Mouse (Mus musculus) macrophage (primary cell): Measurements from ENCODE around the gene Nufip2. TPM values are rescaled to one million over a fixed set of nuclear protein-coding genes. Genes with fewer than 3 reads are reported as not detected.

Experiments
- H3K27ac ChIP-seq: fragments of 350-480 bp; formaldehyde crosslinking; 2 replicates; pipeline ENCODE4 v1.9.0; 2021
- H3K36me3 ChIP-seq: fragments of 350-480 bp; formaldehyde crosslinking; 2 replicates; pipeline ENCODE4 v1.9.0; 2021; ENCODE audit errors: inconsistent target
- H3K4me3 ChIP-seq: fragments of 350-480 bp; formaldehyde crosslinking; 2 replicates; pipeline ENCODE4 v1.9.0; 2021; ENCODE audit errors: inconsistent target
- H3K79me2 ChIP-seq: fragments of 350-480 bp; formaldehyde crosslinking; 2 replicates; pipeline ENCODE4 v1.9.0; 2021; ENCODE audit errors: inconsistent target
- WGBS: methylation state at CpG from one replicate; pipeline ENCODE4 v1.1.7; 2026; ENCODE audit warnings: inconsistent platforms; ENCODE audit not compliant: missing documents; 5-methylcytosine and 5-hydroxymethylcytosine counted together
- polyA plus RNA-seq: library from polyadenylated mRNA; stranded (reverse); fragments of 250-400 nt; gene quantifications from 3 replicates; pipeline ENCODE4 v1.2.4, GENCODE M21; 2018; ENCODE audit warnings: inconsistent platforms

Nufip2 gene
- polyA plus RNA-seq, 1 experiment from 2014 or later: 22.9 TPM

DNA sequence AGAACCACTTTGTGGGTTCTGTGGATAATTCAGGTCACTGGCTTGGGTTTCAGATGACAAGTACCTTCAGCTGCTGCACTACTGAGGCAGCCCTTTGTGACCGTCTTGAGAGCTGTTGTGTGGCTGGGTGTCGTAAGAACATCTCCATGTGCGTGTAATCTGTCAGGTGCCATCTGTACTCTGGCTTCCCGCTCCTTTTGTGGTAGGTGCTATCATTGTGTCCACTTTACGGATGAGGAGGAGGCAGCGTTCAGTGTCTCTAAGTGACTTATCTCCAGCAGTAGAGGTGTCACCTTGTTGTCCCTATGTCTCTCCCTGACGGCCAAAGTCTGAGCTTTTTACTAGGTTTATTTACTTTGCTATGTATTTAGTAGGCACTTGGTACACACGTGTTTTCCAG lies 84.4 kb downstream of the Nufip2 start:
- Histone ChIP-seq H3K79me2 (no peaks in the 10 kb centered on the region), H3K4me3 (no peak overlapping the region), H3K36me3 (no peaks in the 10 kb centered on the region), H3K27ac (no peak overlapping the region)
- 91% methylated on average over 8 of the region's 8 CpGs for WGBS

GRCm38 (mm10) chr11:77771879-77772713 lies 86.1 kb downstream of the Nufip2 start:
- Histone ChIP-seq H3K36me3 (no peaks in the 10 kb centered on the region), H3K4me3 (no peak overlapping the region), H3K27ac (no peak overlapping the region), H3K79me2 (no peaks in the 10 kb centered on the region)
- WGBS: 62% methylated on average over 8 of the region's 8 CpGs

GRCm38 (mm10) chr11:77775701-77776400 lies 89.9 kb downstream of the Nufip2 start:
- no peak overlapping the region for H3K4me3 ChIP-seq
- H3K79me2 ChIP-seq: no peaks in the 10 kb centered on the region
- H3K27ac ChIP-seq: no peak overlapping the region
- no peaks in the 10 kb centered on the region for H3K36me3 ChIP-seq
- WGBS: 18% methylated on average over 9 of the region's 9 CpGs

- Histone ChIP-seq H3K79me2 (no peaks in the 10 kb centered on the region), H3K36me3 (no peaks in the 10 kb centered on the region), H3K27ac (no peak overlapping the region), H3K4me3 (no peak overlapping the region)
- WGBS: 97% methylated on average over 16 of the region's 17 CpGs
Observed at GRCm38 (mm10) chr11:77777436-77777835, 91.5 kb downstream of the Nufip2 start.

- H3K27ac ChIP-seq: no peak overlapping the region
- H3K36me3 ChIP-seq: no peaks in the 10 kb centered on the region
- 98% methylated on average over 15 of the region's 17 CpGs for WGBS
- no peaks in the 10 kb centered on the region for H3K79me2 ChIP-seq
- no peak overlapping the region for H3K4me3 ChIP-seq
Observed at GRCm38 (mm10) chr11:77777937-77778336, 92.0 kb downstream of the Nufip2 start.

DNA sequence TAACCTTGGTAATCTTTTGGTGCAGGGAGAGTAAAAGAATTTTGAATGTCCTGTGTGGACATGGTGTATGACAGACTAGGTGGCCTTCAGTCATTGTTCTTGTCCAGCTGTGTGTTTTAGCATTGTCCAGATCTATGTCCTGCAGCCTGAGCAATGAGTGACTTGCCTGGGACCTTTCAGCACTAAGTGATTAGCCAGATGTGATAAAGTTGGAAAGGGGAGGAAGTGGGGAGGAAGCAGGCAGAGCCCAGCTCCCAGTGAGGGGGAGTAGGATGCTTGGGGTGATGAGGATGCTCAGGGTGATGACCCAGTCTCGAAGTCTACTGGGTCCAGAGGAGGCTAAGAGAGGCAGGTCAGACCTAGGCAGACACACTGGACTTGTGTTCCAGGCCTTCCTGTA lies 93.3 kb downstream of the Nufip2 start:
- no peaks in the 10 kb centered on the region for H3K79me2 ChIP-seq
- H3K36me3 ChIP-seq: no peaks in the 10 kb centered on the region
- no peak overlapping the region for H3K27ac ChIP-seq
- 82% methylated on average over 1 of the region's 1 CpGs for WGBS
- H3K4me3 ChIP-seq: no peak overlapping the region

- no peaks in the 10 kb centered on the region for H3K36me3 ChIP-seq
- 93% methylated on average over 7 of the region's 7 CpGs for WGBS
- H3K27ac ChIP-seq: no peak overlapping the region
- no peak overlapping the region for H3K4me3 ChIP-seq
- H3K79me2 ChIP-seq: no peaks in the 10 kb centered on the region; the same call in 1 of the 2 replicates
Observed at GRCm38 (mm10) chr11:77781088-77781487, 95.1 kb downstream of the Nufip2 start.

GRCm38 (mm10) chr11:77782104-77782815 lies 96.3 kb downstream of the Nufip2 start:
- WGBS: 94% methylated on average over 7 of the region's 7 CpGs
- Histone ChIP-seq H3K36me3 (no peaks in the 10 kb centered on the region), H3K27ac (no peak overlapping the region), H3K79me2 (no peaks in the 10 kb centered on the region; the same call in 1 of the 2 replicates), H3K4me3 (no peak overlapping the region)

DNA sequence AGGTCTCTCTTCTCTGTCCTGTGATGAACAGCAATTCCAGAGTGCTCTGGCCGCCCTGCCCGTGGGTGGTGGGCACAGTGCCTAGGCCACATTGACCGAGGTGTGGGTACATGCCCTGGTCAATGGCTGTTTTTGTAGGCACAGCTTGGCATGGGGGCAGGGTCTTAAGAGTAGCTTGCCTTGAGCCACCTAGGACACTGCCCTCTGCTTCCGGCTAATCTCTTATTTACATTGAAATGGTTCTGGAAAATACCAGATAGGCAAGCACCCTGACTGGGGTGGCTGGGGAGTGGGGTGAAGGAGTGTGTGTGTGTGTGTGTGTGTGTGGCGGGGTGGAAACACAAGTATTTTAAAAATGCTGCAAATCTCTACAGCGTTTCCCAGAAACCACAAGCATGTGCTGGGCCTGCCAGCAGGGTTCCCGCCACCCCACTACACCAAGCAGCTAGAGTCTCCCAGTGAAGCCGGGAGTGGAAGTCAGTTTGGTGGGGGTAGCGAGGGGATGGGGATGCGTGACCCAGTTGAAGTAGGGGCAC lies 97.3 kb downstream of the Nufip2 start:
- H3K4me3 ChIP-seq: no peak overlapping the region
- H3K79me2 ChIP-seq: no peaks in the 10 kb centered on the region; the same call in 1 of the 2 replicates
- WGBS: 72% methylated on average over 9 of the region's 10 CpGs
- H3K27ac ChIP-seq: peak overlapping the region; percentile 97
- no peaks in the 10 kb centered on the region for H3K36me3 ChIP-seq

GRCm38 (mm10) chr11:77783747-77784646 lies 98.0 kb downstream of the Nufip2 start:
- WGBS: 8% methylated on average over 18 of the region's 18 CpGs
- H3K36me3 ChIP-seq: no peaks in the 10 kb centered on the region
- H3K4me3 ChIP-seq: peak overlapping the region; percentile 3; the same call in 1 of the 2 replicates
- no peaks in the 10 kb centered on the region; the same call in 1 of the 2 replicates for H3K79me2 ChIP-seq
- H3K27ac ChIP-seq: peak overlapping the region; percentile 97

- no peaks in the 10 kb centered on the region for H3K36me3 ChIP-seq
- no peaks in the 10 kb centered on the region; the same call in 1 of the 2 replicates for H3K79me2 ChIP-seq
- no peak overlapping the region for H3K4me3 ChIP-seq
- peak overlapping the region; percentile 97 for H3K27ac ChIP-seq
- 81% methylated on average over 7 of the region's 9 CpGs for WGBS
Observed at GRCm38 (mm10) chr11:77784894-77785293, 98.9 kb downstream of the Nufip2 start.

GRCm38 (mm10) chr11:77785396-77785767 lies 99.4 kb downstream of the Nufip2 start:
- Histone ChIP-seq H3K27ac (peak overlapping the region; percentile 97), H3K4me3 (no peak overlapping the region)

GRCm38 (mm10) chr11:77785768-77786561 lies 100.0 kb downstream of the Nufip2 start:
- no peaks in the 10 kb centered on the region for H3K36me3 ChIP-seq
- 2% methylated on average over 7 of the region's 7 CpGs for WGBS
- no peaks in the 10 kb centered on the region; the same call in 1 of the 2 replicates for H3K79me2 ChIP-seq
- H3K4me3 ChIP-seq: no peak overlapping the region
- H3K27ac ChIP-seq: peak overlapping the region; percentile 97

More at GRCm38 (mm10) chr11:77785396-77785767, 99.4 kb downstream of the Nufip2 start:
- no peaks in the 10 kb centered on the region; the same call in 1 of the 2 replicates for H3K79me2 ChIP-seq
- H3K36me3 ChIP-seq: no peaks in the 10 kb centered on the region
- 65% methylated on average over 5 of the region's 5 CpGs for WGBS
